Mouse (Mus musculus) thymus, adult 2 months (tissue): ENCODE data around the gene Dpf1. TPM values are rescaled to one million over a fixed set of nuclear protein-coding genes. Genes with fewer than 3 reads are reported as not detected.
A peak's percentile ranks its signal among the peaks of the same experiment; 100 is the strongest.

Source experiments
- DNase-seq: peaks from one replicate; pipeline ENCODE4 v3.0.0; 2021
- H3K27ac ChIP-seq: fragments of 200-500 bp; 2 replicates; pipeline ENCODE4 v1.5.1; 2012; ENCODE audit warnings: low read length, control low read depth; ENCODE audit not compliant: control insufficient read depth, insufficient read depth
- H3K27me3 ChIP-seq: fragments of 200-500 bp; 2 replicates; pipeline ENCODE4 v1.6.1; 2012; ENCODE audit warnings: mild to moderate bottlenecking, low read length, moderate library complexity, mixed read lengths; ENCODE audit not compliant: control insufficient read depth, insufficient read depth
- H3K36me3 ChIP-seq: fragments of 200-500 bp; 2 replicates; pipeline ENCODE4 v1.6.1; 2012; ENCODE audit warnings: mild to moderate bottlenecking, low read length, moderate library complexity; ENCODE audit not compliant: control insufficient read depth, insufficient read depth
- H3K4me1 ChIP-seq: fragments of 200-500 bp; replicated peaks from 2 replicates; pipeline ENCODE4 v1.6.1; 2012; ENCODE audit warnings: low read length; ENCODE audit not compliant: control insufficient read depth, insufficient read depth
- H3K4me3 ChIP-seq: fragments of 200-500 bp; 2 replicates; pipeline ENCODE4 v1.5.1; 2012; ENCODE audit warnings: mild to moderate bottlenecking, low read length, control low read depth, moderate library complexity; ENCODE audit not compliant: control insufficient read depth, insufficient read depth
- CTCF ChIP-seq: fragments of 200-500 bp; IDR thresholded peaks from 2 replicates; pipeline ENCODE4 v1.5.1; 2012; ENCODE audit warnings: mild to moderate bottlenecking, control low read depth, low read length, moderate library complexity, borderline replicate concordance; ENCODE audit not compliant: control insufficient read depth, poor library complexity, insufficient read depth; ENCODE audit errors: extremely low read depth
- POLR2A ChIP-seq: fragments of 200-500 bp; IDR thresholded peaks from 2 replicates; pipeline ENCODE4 v1.6.1; 2012; ENCODE audit warnings: mild to moderate bottlenecking, low read length, control low read depth, moderate library complexity; ENCODE audit not compliant: control insufficient read depth, poor library complexity, insufficient read depth; ENCODE audit errors: extremely low read depth
- WGBS: fragments of 180-500 bp; shearing (Covaris S2); methylation state at CpG from one replicate; pipeline ENCODE4 v1.1.7; 2018; 5-methylcytosine and 5-hydroxymethylcytosine counted together
- polyA plus RNA-seq: library from polyadenylated mRNA; depleted of rRNA; stranded (reverse); fragments of >200 nt; gene quantifications from 2 replicates; pipeline ENCODE4 v1.2.3, GENCODE M21; 2012; rRNA removed

The Dpf1 gene
- polyA plus RNA-seq: 1.6 and 1.8 TPM in 2 replicates

DNA sequence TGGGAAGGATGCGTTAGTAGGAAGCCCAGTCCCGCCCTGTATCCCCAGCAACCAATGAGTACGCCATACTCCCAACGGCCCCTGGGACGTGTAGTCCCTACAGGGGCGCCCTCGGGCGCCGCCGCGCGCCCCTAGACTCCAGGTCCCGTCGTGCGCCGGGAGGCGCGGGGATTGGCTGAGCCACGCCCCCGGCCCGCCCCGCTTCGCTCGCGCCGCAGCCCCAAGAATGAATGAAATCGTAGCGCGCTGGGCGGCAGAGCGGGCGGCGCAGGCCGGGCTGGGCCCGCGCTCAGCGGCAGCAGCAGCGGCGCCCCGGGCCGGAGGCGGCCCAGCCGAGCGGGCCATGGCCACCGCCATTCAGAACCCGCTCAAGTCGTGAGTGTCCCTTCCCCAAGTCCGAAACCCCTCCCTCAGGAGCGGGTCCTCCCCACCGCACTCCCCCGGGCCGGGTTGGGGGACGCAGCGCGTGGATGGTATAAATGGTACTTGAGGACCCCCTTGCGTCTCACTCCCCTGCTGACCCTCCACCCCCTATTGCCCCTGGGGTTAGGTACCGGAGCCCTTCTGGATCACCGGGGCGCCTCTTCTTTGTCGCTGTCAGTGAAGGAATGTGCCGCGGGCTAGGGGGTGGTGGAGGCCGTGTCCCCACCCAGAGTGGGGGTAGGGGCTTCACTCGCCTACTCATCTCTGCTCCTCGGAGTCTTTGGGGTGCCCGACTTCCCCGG, at the start of gene Dpf1:
TSS of gene Dpf1 (plus strand) at position 214 of the 725 bp plus-strand sequence.
- WGBS: 2% methylated on average over 67 of the region's 67 CpGs
- DNase-seq: peak; percentile 74
- peak within 1 kb of the TSS; percentile 17 for H3K4me3 ChIP-seq
- H3K27me3 ChIP-seq: peaks cover 28% of the 10 kb centered on the region
- peaks cover 21% of the 10 kb centered on the region for H3K4me1 ChIP-seq
- no peaks in the 10 kb centered on the region for H3K36me3 ChIP-seq
- H3K27ac ChIP-seq: no peak within 1 kb of the TSS
- TF ChIP-seq CTCF (no peak), POLR2A (0 out of 2 replicates have a peak, but pooled peaks have one; percentile 40)

GRCm38 (mm10) chr7:29255875-29256274, 47.9 kb upstream of the Dpf1 start:
- Histone ChIP-seq H3K27me3 (no peaks in the 10 kb centered on the region), H3K27ac (no peak overlapping the region), H3K4me3 (no peak overlapping the region), H3K36me3 (peaks cover 51% of the 10 kb centered on the region), H3K4me1 (peaks cover 35% of the 10 kb centered on the region)
- TF ChIP-seq POLR2A: no peak
- no peak for TF ChIP-seq CTCF
- 97% methylated on average over 4 of the region's 4 CpGs for WGBS
- DNase-seq: no peak

- H3K4me1 ChIP-seq: peaks cover 31% of the 10 kb centered on the region
- no peak for TF ChIP-seq CTCF
- TF ChIP-seq POLR2A: no peak
- H3K36me3 ChIP-seq: peaks cover 51% of the 10 kb centered on the region
- no peak overlapping the region for H3K4me3 ChIP-seq
- no peak overlapping the region for H3K27ac ChIP-seq
- WGBS: 100% methylated on average over 1 of the region's 1 CpGs
- H3K27me3 ChIP-seq: no peaks in the 10 kb centered on the region
- no peak for DNase-seq
These were observed 46.4 kb upstream of the Dpf1 start for GRCm38 (mm10) chr7:29257368-29257767.

- 63% methylated on average over 10 of the region's 10 CpGs for WGBS
- H3K27ac ChIP-seq: peak overlapping the region; percentile 63
- no peak overlapping the region for H3K4me3 ChIP-seq
These were observed 43.7 kb upstream of the Dpf1 start for GRCm38 (mm10) chr7:29259781-29260730.

GRCm38 (mm10) chr7:29262151-29262550, 41.6 kb upstream of the Dpf1 start:
- Histone ChIP-seq H3K4me1 (peaks cover 33% of the 10 kb centered on the region), H3K27me3 (no peaks in the 10 kb centered on the region), H3K4me3 (no peak overlapping the region), H3K36me3 (peaks cover 28% of the 10 kb centered on the region), H3K27ac (no peak overlapping the region)
- DNase-seq: no peak
- TF ChIP-seq POLR2A: no peak
- TF ChIP-seq CTCF: no peak
- 92% methylated on average over 6 of the region's 6 CpGs for WGBS

More at GRCm38 (mm10) chr7:29259781-29260730, 43.7 kb upstream of the Dpf1 start:
- TF ChIP-seq CTCF (no peak), POLR2A (no peak)
- peaks cover 24% of the 10 kb centered on the region for H3K4me1 ChIP-seq
- DNase-seq: peak; percentile 52
- no peaks in the 10 kb centered on the region for H3K27me3 ChIP-seq
- H3K36me3 ChIP-seq: peaks cover 48% of the 10 kb centered on the region

- Histone ChIP-seq H3K27me3 (no peaks in the 10 kb centered on the region), H3K36me3 (peaks cover 11% of the 10 kb centered on the region), H3K4me1 (peaks cover 33% of the 10 kb centered on the region), H3K27ac (no peak overlapping the region), H3K4me3 (no peak overlapping the region)
- WGBS: 95% methylated on average over 3 of the region's 3 CpGs
- no peak for DNase-seq
- no peak for TF ChIP-seq POLR2A
- TF ChIP-seq CTCF: no peak
These were observed 39.9 kb upstream of the Dpf1 start for GRCm38 (mm10) chr7:29263831-29264230.
